Mouse (Mus musculus) heart, embryonic 13.5 days (tissue): ENCODE measurements around the gene Syngr3. TPM values are rescaled to one million over a fixed set of nuclear protein-coding genes. Genes with fewer than 3 reads are reported as not detected.
A peak's percentile ranks its signal among the peaks of the same experiment; 100 is the strongest.
"Not testable (repeated sequence)": the region's sequence is repeated elsewhere in the genome, so short reads cannot be mapped to it uniquely, and the experiment has no call there.

Experiments used
- ATAC-seq: fragments of 200-750 bp; cut with Nextera tagmentation; 2 replicates; pipeline ENCODE4 v1.8.0; 2017; ENCODE audit warnings: moderate TSS enrichment; ENCODE audit not compliant: insufficient number of reproducible peaks, low FRiP score, low TSS enrichment; ENCODE audit errors: extremely low read depth
- H3K27ac ChIP-seq: fragments of 300-500 bp; sonication (generic); replicated peaks from 2 replicates; pipeline ENCODE4 v1.5.1; 2015; ENCODE audit warnings: moderate library complexity, mild to moderate bottlenecking, inconsistent platforms
- H3K27me3 ChIP-seq: fragments of 300-500 bp; sonication (generic); replicated peaks from 2 replicates; pipeline ENCODE4 v1.6.1; 2015; ENCODE audit warnings: mild to moderate bottlenecking, inconsistent platforms
- H3K36me3 ChIP-seq: fragments of 300-500 bp; sonication (generic); 2 replicates; pipeline ENCODE4 v1.6.1; 2015; ENCODE audit warnings: mild to moderate bottlenecking, inconsistent platforms
- H3K4me1 ChIP-seq: fragments of 300-500 bp; sonication (generic); 2 replicates; pipeline ENCODE4 v1.6.1; 2015; ENCODE audit warnings: inconsistent platforms
- H3K4me2 ChIP-seq: fragments of 300-500 bp; sonication (generic); 2 replicates; pipeline ENCODE4 v1.6.1; 2015; ENCODE audit warnings: inconsistent platforms, mild to moderate bottlenecking, moderate library complexity
- H3K4me3 ChIP-seq: fragments of 300-500 bp; sonication (generic); 2 replicates; pipeline ENCODE4 v1.5.1; 2015; ENCODE audit warnings: moderate library complexity, mild to moderate bottlenecking, inconsistent platforms
- H3K9ac ChIP-seq: fragments of 300-500 bp; sonication (generic); 2 replicates; pipeline ENCODE4 v1.6.1; 2015; ENCODE audit warnings: inconsistent platforms, mild to moderate bottlenecking, moderate library complexity
- H3K9me3 ChIP-seq: fragments of 300-500 bp; sonication (generic); 2 replicates; pipeline ENCODE4 v1.6.1; 2016; ENCODE audit warnings: inconsistent platforms
- WGBS: fragments of 180-500 bp; shearing (Covaris S2); methylation state at CpG from one replicate; pipeline ENCODE4 v1.1.7; 2015; ENCODE audit warnings: mixed read lengths; 5-methylcytosine and 5-hydroxymethylcytosine counted together
- polyA plus RNA-seq: library from polyadenylated mRNA; unstranded; fragments of >200 nt; fragmentation: Nextera tagmentation; extraction: Ambion mirVana; gene quantifications from 2 replicates; pipeline ENCODE4 v1.2.1, GENCODE M21; 2015

Gene Syngr3
- polyA plus RNA-seq, 1 experiment from 2014 or later: 0.59 TPM

DNA sequence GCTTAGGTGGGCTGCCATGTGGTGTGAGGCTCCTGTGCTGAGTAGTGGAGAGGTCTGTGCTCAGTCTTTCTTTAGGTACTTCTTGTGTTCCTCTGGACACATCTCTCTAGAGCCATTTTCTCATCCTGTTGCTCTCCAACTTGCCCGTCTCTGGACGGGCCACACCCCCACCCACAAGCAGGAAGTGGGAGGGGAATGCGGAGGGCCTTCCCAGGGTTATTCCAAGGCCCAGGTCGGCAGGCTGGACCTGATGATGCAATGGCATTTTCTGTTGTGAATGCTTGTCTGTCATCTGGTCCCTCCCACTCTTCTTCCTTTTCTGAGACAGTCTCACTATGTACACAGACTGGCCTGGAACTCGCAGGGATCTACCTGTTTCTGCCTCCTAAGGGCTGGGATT lies 17.6 kb downstream of the Syngr3 start:
- peaks cover 10% of the 10 kb centered on the region for H3K36me3 ChIP-seq
- H3K4me3 ChIP-seq: no peak overlapping the region; the same call in 1 of the 2 replicates
- no peaks in the 10 kb centered on the region for H3K9me3 ChIP-seq
- ATAC-seq: no peak
- no peaks in the 10 kb centered on the region for H3K27me3 ChIP-seq
- no peak overlapping the region for H3K27ac ChIP-seq
- H3K4me1 ChIP-seq: peaks cover 54% of the 10 kb centered on the region
- WGBS: 28% methylated on average over 5 of the region's 5 CpGs
- peak overlapping the region; percentile 85 for H3K4me2 ChIP-seq
- H3K9ac ChIP-seq: peak overlapping the region; percentile 98

DNA sequence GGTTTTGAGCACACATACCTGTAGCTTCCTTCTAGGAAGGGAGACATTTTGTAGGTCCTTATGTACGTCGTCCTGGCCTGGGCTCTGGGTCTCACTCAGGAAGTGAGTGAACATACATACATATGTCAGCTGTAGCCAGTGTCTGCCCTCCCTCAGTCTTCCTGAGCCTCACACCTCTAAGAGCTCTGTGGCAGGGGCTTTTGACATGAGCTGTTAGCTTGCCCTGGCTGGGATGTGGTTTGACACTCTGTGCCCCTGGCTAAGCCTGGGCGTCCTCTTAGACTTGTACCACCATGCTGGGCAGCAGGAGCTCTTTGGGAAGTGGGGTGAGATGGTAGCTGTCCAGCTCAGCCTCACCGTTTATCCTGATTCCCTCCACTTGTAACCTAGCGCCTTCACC lies 18.4 kb downstream of the Syngr3 start:
- Histone ChIP-seq H3K4me2 (peak overlapping the region; percentile 85), H3K4me3 (peak overlapping the region; percentile 87; the same call in 1 of the 2 replicates), H3K27ac (no peak overlapping the region), H3K4me1 (peaks cover 54% of the 10 kb centered on the region), H3K27me3 (0 out of 2 replicates have a peak, but pooled peaks cover under 1% of the 10 kb centered on the region), H3K9ac (peak overlapping the region; percentile 98), H3K36me3 (peaks cover 3% of the 10 kb centered on the region; the same call in 1 of the 2 replicates), H3K9me3 (no peaks in the 10 kb centered on the region)
- no peak for ATAC-seq
- 70% methylated on average over 5 of the region's 5 CpGs for WGBS

DNA sequence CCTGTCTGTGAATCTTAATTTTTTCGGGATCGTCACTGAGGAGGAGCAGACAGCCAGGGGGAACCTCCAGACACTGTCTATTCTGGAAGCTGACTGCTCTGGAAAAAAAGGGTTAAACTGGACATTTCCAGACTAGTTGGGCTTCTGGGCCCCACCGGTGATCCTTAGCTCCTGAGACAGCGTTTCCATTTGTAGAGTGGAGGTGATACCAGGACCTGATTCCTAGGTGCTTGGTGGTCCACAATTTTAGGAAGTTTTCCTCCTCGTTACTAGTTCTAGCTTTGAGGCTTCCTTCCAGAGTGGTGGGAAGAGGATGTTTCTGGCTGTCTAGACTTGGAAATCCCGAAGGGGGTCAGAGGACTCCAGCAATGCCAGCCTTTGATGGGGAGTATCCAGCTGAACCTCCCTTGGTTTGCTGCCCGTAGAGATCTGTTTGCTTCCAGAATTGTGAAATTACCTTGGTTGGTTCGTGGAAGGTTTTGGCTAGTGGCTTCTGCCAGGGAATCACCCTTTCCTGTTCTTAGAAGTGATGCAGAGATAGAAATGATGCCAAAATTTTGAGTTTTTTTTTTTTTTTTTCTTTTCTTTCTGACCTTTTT lies 19.4 kb downstream of the Syngr3 start:
- Histone ChIP-seq H3K4me2 (peak overlapping the region; percentile 85), H3K4me1 (peaks cover 47% of the 10 kb centered on the region), H3K9ac (peak overlapping the region; percentile 98), H3K4me3 (peak overlapping the region; percentile 87), H3K27ac (peak overlapping the region; percentile 85), H3K27me3 (0 out of 2 replicates have a peak, but pooled peaks cover 7% of the 10 kb centered on the region), H3K9me3 (no peaks in the 10 kb centered on the region), H3K36me3 (peaks cover 3% of the 10 kb centered on the region; the same call in 1 of the 2 replicates)
- no peak for ATAC-seq
- 9% methylated on average over 8 of the region's 8 CpGs for WGBS

DNA sequence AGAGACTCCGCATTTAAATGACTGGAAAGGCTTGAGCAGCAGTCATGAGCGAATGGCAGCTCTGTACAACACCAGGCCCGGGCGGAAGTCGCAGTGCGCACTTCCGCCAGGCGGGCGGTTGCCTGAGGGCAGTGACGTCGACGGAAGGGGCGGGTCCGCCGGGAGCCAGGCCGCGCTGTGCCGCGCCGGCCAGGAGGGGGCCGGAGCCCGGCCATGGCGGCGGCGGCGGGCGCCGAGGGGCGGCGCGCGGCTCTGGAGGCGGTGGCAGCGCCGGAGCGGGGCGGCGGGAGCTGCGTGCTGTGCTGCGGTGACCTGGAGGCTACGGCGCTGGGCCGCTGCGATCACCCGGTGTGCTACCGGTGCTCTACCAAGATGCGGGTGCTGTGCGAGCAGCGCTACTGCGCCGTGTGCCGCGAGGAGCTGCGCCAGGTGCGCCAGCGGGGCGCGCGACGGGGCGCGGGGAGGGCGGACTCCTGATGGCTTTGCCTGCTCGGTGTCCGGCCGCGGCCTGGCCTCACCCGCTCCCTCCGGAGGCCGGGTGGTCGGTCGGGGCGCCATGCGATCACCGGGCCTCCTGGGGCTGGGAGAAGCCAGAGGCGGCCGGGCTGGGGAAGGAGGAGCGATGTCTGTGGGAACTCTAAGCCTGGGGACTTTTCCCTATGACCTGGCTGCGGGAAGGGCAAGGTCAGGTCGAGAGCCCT lies 20.1 kb downstream of the Syngr3 start, which contains the start of gene Zfp598:
Zfp598 (plus strand) TSS at position 143 of the 701 bp plus-strand sequence.
- Histone ChIP-seq H3K4me3 (peak within 1 kb of the TSS; percentile 87), H3K36me3 (peaks cover 3% of the 10 kb centered on the region; the same call in 1 of the 2 replicates), H3K4me1 (peaks cover 46% of the 10 kb centered on the region), H3K9me3 (no peaks in the 10 kb centered on the region), H3K9ac (peak within 1 kb of the TSS; percentile 98), H3K27me3 (0 out of 2 replicates have a peak, but pooled peaks cover 8% of the 10 kb centered on the region), H3K4me2 (peak within 1 kb of the TSS; percentile 85), H3K27ac (peak within 1 kb of the TSS; percentile 85)
- under 1% methylated on average over 67 of the region's 80 CpGs for WGBS
- ATAC-seq: peak; percentile 97

DNA sequence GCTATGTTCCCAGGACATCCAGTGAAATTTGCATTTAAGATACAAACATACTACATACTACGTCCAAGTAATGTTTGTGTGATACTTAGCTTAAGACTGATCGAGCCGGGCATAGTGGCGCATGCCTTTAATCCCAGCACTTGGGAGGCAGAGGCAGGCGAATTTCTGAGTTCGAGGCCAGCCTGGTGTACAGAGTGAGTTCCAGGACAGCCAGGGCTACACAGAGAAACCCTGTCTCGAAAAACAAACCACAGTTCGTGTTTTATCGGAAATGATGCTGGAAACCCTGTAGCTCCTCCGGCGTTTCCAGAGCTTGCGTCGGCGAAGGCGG lies 20.6 kb downstream of the Syngr3 start:
- peak overlapping the region; percentile 98 for H3K9ac ChIP-seq
- H3K4me1 ChIP-seq: peaks cover 44% of the 10 kb centered on the region
- H3K9me3 ChIP-seq, H3K36me3 ChIP-seq, ATAC-seq, H3K27me3 ChIP-seq: not testable (repeated sequence)
- H3K4me2 ChIP-seq: peak overlapping the region; percentile 85
- peak overlapping the region; percentile 87 for H3K4me3 ChIP-seq
- H3K27ac ChIP-seq: peak overlapping the region; percentile 85
- 9% methylated on average over 15 of the region's 15 CpGs for WGBS

DNA sequence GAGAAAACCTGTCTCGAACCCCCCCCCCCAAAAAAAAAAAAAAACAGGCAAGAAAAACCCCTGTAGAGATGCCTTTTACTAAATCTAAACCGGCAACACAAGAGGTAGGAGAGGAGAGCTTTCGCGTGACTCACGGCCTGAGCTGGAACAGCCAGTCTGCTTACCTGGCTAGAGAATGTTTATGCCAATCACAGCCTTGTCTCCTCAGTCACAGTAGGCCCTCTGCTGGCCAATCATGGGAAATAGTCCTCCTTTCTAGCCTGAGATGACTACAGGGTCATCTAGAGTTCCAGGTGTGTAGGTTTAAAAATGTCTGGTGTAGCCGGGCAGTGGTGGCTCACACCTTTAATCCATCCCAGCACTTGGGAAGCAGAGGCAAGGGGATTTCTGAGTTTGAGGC lies 22.3 kb downstream of the Syngr3 start:
- peaks cover 11% of the 10 kb centered on the region for H3K27me3 ChIP-seq
- no peak for ATAC-seq
- H3K27ac ChIP-seq: no peak overlapping the region
- peaks cover 31% of the 10 kb centered on the region for H3K4me1 ChIP-seq
- WGBS: 22% methylated on average over 6 of the region's 6 CpGs
- H3K9me3 ChIP-seq: no peaks in the 10 kb centered on the region
- no peak overlapping the region for H3K4me3 ChIP-seq
- no peak overlapping the region for H3K9ac ChIP-seq
- no peaks in the 10 kb centered on the region for H3K36me3 ChIP-seq
- no peak overlapping the region for H3K4me2 ChIP-seq

DNA sequence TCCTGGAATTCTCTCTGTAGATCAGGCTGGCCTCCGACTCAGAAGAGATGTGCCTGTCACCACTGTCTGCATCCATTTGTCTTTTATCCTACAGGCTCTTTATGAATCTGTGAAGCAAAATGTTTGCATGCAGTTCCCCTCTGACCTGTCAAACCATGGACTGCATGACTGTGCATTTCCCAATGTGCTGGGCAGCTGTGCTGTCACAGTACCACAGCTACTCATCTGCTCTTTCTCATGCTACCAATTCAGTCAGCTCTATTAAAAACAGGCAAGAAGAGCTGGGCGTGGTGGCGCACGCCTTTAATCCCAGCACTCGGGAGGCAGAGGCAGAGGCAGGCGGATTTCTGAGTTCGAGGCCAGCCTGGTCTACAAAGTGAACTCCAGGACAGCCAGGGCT lies 22.7 kb downstream of the Syngr3 start:
- peaks cover 27% of the 10 kb centered on the region for H3K4me1 ChIP-seq
- 61% methylated on average over 7 of the region's 7 CpGs for WGBS
- not testable (repeated sequence) for ATAC-seq

DNA sequence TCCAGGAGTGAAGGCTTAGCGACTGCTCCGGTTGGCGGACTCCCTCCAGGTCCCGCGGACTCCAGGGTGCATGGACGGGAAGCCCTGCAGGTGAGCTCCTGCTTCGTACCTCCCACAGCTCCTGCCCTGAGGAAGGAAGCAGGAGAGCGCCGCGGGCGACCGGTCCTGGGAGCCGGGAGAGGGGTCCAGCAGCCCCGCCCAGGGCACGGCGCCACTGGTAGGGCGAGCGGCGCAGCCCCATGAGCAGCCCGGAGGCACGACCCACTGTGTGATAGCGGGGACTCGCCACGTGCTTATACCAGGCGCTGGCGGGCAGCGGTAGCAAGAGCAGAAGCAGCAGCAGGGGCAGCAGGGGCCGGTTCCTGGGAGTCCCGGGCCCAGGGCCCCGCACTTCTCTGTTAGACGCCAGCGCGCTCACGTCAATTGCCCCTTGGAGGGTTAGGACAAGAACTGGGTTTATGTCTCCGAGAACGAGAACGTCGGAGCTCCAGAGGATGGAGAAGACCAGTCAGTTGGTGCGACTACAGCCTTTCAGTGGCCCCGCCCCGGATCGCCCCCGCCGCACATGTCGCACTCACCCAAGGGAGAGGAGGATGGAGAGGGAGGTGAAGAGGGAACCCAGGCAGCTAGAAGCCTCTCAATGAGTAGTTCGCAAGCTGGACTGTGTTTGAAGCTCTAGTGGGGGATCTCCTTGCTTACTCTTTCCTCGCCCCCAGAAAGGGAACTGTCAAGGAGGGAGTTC lies 31.6 kb downstream of the Syngr3 start, which contains the start of gene Npw:
Npw (minus strand) TSS at position 441 of the 742 bp plus-strand sequence.
- 2% methylated on average over 47 of the region's 47 CpGs for WGBS
- H3K27me3 ChIP-seq: peaks cover 73% of the 10 kb centered on the region
- no peak within 1 kb of the TSS for H3K27ac ChIP-seq

More for the DNA sequence above, 22.7 kb downstream of the Syngr3 start:
- H3K9ac ChIP-seq, H3K9me3 ChIP-seq, H3K36me3 ChIP-seq, H3K27ac ChIP-seq, H3K4me2 ChIP-seq, H3K4me3 ChIP-seq: not testable (repeated sequence)
- peaks cover 14% of the 10 kb centered on the region for H3K27me3 ChIP-seq

DNA sequence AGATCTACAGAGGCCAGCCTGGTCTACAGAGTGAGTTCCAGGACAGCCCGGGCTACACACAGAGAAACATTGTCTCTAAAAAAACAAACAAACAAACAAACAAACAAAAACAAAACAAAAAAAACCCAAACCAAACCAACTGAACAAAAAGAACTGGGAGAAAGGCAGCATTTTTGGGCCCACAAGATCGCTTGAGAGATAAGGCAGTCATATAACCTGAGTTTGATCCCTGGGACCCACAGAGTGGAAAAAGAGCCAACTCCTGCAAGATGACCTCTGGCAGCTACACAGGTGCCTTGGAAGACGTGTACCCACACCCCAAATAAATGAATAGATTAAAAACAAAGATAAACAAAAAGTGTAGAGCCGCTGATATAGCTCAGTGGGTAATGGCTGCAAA lies 34.8 kb downstream of the Syngr3 start:
- Histone ChIP-seq H3K27me3 (peaks cover 67% of the 10 kb centered on the region), H3K4me2 (no peak overlapping the region), H3K36me3 (no peaks in the 10 kb centered on the region), H3K27ac (no peak overlapping the region), H3K9ac (no peak overlapping the region), H3K4me3 (no peak overlapping the region), H3K9me3 (no peaks in the 10 kb centered on the region), H3K4me1 (peaks cover 22% of the 10 kb centered on the region)
- no peak for ATAC-seq
- 77% methylated on average over 4 of the region's 4 CpGs for WGBS

More for the DNA sequence above, 31.6 kb downstream of the Syngr3 start, which contains the start of gene Npw:
- Histone ChIP-seq H3K4me1 (peaks cover 18% of the 10 kb centered on the region), H3K4me3 (peak within 1 kb of the TSS; percentile 49), H3K9ac (peak within 1 kb of the TSS; percentile 63), H3K4me2 (peak within 1 kb of the TSS; percentile 72), H3K9me3 (no peaks in the 10 kb centered on the region), H3K36me3 (no peaks in the 10 kb centered on the region)
- ATAC-seq: no peak

DNA sequence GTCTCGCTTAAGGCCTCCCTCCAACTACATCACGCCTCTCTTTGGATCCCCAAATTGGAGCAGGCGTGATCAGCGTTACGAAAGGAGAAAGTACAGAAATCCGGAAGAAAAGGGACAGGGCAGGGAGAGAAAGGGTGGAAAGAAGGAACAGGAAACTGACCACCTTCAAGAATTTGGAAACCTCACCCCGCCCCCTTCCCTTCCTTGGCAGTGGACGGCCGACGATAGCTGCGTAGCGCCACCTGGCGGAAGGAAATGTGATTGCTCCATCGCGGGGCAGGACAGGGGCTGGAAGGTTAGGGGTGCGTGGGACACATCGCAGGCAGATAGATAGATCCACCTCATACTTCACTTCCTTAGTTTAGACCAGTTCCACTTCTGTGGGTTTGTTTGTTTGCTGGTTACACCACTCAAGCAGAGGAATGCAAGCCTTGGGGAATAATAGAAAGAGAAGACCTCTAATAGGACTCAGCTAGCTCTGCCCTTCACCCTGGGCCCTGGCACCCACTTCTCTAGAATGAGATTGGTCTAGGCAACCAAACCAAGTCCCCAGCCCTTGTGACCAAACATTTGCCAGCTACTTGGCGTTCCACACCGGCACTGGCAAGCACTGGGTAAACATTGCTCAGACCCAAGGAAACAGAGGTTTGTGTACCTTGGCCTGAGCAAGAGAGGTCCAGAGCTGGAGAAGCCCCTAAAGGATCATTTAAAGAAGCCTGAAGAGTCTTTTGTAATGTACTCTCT lies 35.6 kb downstream of the Syngr3 start:
- ATAC-seq: no peak
- peak overlapping the region; percentile 44 for H3K4me3 ChIP-seq
- peaks cover 29% of the 10 kb centered on the region for H3K4me1 ChIP-seq
- no peaks in the 10 kb centered on the region for H3K36me3 ChIP-seq
- peak overlapping the region; percentile 69 for H3K9ac ChIP-seq
- no peaks in the 10 kb centered on the region for H3K9me3 ChIP-seq
- peak overlapping the region; percentile 69 for H3K4me2 ChIP-seq
- 3% methylated on average over 17 of the region's 19 CpGs for WGBS
- no peak overlapping the region for H3K27ac ChIP-seq
- peaks cover 67% of the 10 kb centered on the region for H3K27me3 ChIP-seq
